Mouse (Mus musculus): Measurements from ENCODE around the gene Gpr87. TPM values are rescaled to one million over a fixed set of nuclear protein-coding genes. Genes with fewer than 3 reads are reported as not detected.

Gene Gpr87
- total RNA-seq, 2 experiments from 2014 or later: not detected

DNA sequence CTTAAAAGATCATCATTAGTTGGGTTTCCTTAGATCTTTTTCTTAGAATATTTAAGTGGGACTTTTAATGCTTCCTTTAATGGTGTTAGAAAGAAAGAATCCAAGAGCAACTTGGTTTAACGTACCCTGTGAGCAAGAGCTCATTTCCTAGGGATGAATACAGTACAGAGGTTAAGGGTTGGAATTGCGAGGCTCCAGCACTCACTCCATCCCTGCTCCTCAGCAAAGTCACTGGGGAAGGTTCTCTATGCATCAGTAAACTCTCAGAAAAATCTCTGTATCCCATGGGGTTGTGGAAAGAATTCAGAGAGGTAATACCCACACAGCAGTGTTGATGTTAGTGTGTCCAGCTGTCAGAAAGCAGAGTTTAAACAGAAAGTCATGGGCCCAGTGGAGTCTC lies 54.8 kb downstream of the Gpr87 start:
- no peak for DNase-seq (ENCODE audit: low spot score in 2 of 2)

DNA sequence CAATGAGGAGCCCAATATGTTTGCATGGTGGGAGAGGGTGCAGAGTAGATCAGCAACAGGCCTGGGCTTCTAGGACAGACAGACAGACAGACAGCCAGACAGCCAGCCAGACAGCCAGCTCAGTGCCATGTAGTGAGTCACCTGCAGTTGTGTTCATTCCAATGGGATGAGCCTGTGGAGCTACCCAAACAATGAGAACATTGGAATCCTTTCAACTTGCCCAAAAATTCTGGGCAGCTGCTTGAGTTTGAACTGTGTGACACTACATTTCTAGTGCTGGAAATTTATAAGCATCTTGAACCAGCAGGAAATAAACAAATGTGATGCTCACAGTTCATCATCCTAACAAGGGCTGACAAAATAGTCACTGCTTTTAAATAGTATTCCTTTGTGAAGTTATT lies 55.3 kb downstream of the Gpr87 start:
- peak in 1 of 2 experiments; percentile 32 for DNase-seq (ENCODE audit: low spot score in 2 of 2)

DNA sequence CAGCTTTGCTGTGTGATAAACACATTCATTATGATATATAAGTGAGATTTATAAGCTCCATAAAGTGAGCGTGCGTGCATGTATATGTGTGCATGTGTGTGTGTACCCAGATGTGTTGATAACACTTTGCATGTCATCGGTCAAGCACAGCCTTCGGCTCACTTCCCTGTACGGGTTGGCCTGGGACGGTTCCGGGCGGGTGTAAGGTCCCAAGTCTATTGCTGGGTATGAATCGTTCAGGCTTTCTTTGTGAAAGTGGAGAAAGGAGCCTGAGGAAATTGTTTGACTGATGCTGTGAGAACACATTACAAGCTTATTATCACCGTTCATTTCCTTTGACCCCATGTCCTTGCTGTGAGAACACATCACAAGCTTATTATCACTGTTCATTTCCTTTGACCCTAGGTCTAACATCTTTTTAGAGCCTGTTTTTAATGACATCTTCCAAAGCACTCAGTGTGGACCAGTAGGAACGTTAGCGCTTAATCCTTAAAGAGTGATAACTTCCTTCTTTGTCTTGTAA lies 55.9 kb downstream of the Gpr87 start:
- no peak for DNase-seq (ENCODE audit: low spot score in 2 of 2)

DNA sequence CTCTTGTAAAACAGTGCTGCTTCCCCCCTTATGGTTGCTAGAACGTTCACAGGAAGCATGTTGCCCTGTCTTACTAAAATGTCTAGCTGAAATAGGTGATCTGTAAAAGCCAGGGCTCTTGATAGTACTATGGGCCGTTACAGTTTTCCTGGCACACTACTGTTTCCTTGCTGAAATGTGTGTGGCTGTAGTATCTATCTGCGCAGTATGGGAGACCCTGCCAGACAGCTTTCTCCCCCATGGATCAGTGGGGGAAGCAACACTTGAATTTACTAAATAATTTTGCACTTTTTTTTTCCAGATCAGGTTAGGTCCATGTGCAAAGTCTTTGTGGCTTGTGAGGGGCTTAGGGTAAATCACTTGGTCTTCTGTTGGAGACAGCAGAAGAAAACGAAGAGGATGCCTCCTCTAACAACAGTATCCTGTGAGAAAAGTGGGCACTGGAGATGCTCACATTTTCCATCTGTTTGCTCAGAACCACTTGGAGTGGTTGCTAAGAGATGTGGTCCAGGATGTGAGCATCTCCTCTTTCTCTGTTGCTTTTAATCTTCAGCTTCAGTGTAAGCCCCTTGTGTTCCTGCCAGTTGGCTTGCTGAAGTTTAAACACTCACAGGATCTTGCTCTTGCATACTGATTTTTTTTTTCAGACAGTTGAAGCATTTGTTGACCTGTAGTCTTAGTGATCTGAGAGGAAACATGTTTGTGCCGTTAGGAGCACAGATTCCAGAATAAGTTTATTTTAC lies 58.8 kb downstream of the Gpr87 start:
- DNase-seq (ENCODE audit: low spot score in 2 of 2): peak in 1 of 2 experiments; percentile 28

DNA sequence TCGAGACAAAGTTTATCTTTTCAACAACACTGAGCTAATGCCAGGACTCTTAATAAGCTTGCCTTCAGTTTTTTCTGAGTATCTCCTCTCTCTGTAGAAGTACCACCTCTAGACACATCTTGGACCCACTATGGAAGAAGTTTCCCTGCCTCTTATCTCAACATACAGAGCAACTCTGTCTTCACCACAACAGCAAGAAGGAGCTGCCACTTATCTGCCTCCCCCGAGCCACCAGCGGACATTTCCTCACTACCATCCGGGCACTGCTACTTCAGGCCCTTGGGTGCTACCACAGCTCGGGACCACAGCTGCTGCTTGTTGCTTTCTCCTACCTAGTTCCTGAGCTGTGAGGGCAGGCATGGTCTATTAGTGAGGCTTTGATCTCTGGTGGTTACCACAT lies 61.7 kb downstream of the Gpr87 start:
- DNase-seq (ENCODE audit: low spot score in 2 of 2): no peak

DNA sequence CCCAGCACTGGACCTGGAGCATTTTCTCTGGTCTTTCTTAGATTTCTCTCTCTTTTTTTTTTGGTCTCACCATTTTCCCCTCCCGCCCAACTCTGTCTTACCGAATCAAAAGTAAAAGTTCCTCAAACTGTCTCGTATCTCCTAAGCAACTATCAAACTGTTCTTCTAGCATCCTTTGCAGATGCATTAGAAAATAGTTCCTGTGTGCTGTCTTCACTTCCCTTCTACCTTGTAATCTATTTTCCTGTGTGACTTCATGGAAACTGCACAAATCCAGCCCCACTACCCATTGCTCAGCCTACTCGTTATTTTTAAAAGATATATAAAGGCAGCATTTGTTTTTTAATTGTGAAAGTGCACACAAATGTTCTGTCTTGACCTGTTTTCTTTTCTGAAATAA lies 62.9 kb downstream of the Gpr87 start:
- no peak for DNase-seq (ENCODE audit: low spot score in 2 of 2)

DNA sequence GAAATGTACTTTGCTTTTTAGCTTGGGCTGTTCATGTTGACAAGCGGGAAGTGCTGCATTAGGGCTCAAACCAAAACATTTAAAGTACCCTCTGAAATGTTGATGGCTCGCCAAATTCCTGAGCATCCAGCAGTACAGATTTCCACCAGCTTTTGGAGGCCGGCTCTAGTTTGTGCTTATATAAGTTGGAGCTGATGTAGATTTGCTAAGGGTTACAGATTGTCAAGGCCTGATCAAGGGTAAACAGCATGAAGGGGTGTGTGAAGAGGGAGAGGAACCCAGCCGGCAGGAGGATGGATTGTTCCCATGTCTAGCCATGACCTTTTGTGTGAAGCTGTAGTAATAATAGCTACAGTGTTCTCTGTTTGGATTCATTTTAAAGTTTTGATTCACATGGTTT lies 63.8 kb downstream of the Gpr87 start:
- DNase-seq (ENCODE audit: low spot score in 2 of 2): peak in 1 of 2 experiments; percentile 34

DNA sequence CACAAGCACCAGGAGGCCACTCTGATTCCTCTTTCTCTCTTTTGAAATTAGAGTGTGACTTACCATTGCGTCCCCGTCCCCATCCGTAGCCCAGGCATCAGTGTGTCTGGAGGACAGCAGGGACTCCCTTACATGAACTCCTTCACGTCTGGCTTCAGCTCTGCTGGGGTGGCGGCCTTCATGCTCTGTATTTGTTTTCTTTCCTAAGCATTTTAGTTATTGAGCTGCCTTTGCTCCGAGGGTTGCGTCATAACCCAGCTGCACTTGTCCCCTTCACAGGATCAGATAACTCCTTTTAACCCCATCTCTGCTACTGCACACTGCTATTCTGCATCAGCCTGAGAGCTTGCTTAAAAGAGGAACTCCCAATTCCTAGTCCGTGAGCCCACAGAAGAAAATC lies 64.5 kb downstream of the Gpr87 start:
- DNase-seq (ENCODE audit: low spot score in 2 of 2): no peak

DNA sequence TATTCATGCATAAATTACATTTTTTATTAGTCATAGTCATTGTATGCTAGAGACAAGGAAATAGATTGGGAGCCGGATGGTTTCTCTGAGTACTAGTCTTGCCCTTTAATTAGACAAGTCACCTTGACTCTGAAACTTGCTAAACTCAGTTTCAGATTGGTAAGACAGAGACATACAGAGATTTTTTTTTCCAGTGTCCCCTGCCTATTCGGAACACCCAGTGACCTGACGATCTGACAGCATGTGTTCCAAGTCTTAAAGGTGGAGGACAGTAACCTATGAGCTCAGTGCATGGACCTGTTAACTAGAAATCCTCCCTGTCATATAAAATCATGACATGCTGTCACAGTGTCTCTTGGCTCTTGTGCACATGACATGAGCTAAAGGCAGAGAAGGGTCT lies 65.4 kb downstream of the Gpr87 start:
- no peak for DNase-seq (ENCODE audit: low spot score in 2 of 2)

Other genes starting within 250 kb of the Gpr87 start
- 10 to 100 TPM; 51.9 to 54.1 TPM for gene Med12l, start 189.3 kb downstream of the Gpr87 start, total RNA-seq (2021)
- not detected for gene Gpr171, start 93.3 kb downstream of the Gpr87 start, total RNA-seq (2021)
- 1 to 10 TPM; 1.4 to 2.0 TPM for gene P2ry14, start 41.5 kb downstream of the Gpr87 start, total RNA-seq (2021)
- 1 to 10 TPM; 7.9 to 9.8 TPM for gene P2ry13, start 15.8 kb upstream of the Gpr87 start, total RNA-seq (2021)
- 10 to 100 TPM; 42.4 to 44.3 TPM for gene P2ry12, start 67.8 kb upstream of the Gpr87 start, total RNA-seq (2021)
- gene Igsf10, start 149.3 kb upstream of the Gpr87 start, total RNA-seq (2021): 1 to 10 TPM; 1.5 to 2.1 TPM

Measured in layer of hippocampus, adult 18-20 months (tissue).